Mouse (Mus musculus) CH12.LX (cell line): ENCODE measurements at regions not wholly inside any gene's neighbourhood (a gene's known extent, or its start where the extent isn't known, plus 50 kb on each side); places are given as distances from the start of the nearest gene placed in this dataset.

Source experiments
- CTCF ChIP-seq, 2 experiments: IDR thresholded peaks in 1 of 2; conservative IDR thresholded peaks in 1 of 2; 2 replicates each; pipeline ENCODE4 v1.5.1; 2011 to 2012; ENCODE audit warnings: low read depth in 2 of 2, low read length in 2 of 2, improper control_type of control experiment in 1 of 2, inconsistent platforms in 1 of 2, mild to moderate bottlenecking in 1 of 2, moderate library complexity in 1 of 2
- EP300 ChIP-seq: IDR thresholded peaks from 2 replicates; pipeline ENCODE4 v1.6.1; 2011; ENCODE audit warnings: low read length, improper control_type of control experiment
- GABPA ChIP-seq: IDR thresholded peaks from 2 replicates; pipeline ENCODE4 v1.6.1; 2012; ENCODE audit warnings: low read depth, low read length, improper control_type of control experiment, inconsistent platforms; ENCODE audit not compliant: insufficient replicate concordance
- JUND ChIP-seq: conservative IDR thresholded peaks from 2 replicates; pipeline ENCODE4 v1.6.1; 2011; ENCODE audit warnings: low read depth, low read length, improper control_type of control experiment
- KAT2A ChIP-seq: IDR thresholded peaks from 2 replicates; pipeline ENCODE4 v1.6.1; 2012; ENCODE audit warnings: low read length, improper control_type of control experiment, inconsistent platforms; ENCODE audit not compliant: insufficient replicate concordance
- MAFK ChIP-seq: IDR thresholded peaks from 2 replicates; pipeline ENCODE4 v1.6.1; 2011; ENCODE audit warnings: low read length, improper control_type of control experiment; ENCODE audit not compliant: insufficient replicate concordance
- MAX ChIP-seq: IDR thresholded peaks from 2 replicates; pipeline ENCODE4 v1.6.1; 2011; ENCODE audit warnings: low read length, improper control_type of control experiment
- MXI1 ChIP-seq: IDR thresholded peaks from 2 replicates; pipeline ENCODE4 v1.6.1; 2011; ENCODE audit warnings: mild to moderate bottlenecking, low read depth, low read length, improper control_type of control experiment
- NRF1 ChIP-seq: IDR thresholded peaks from 2 replicates; pipeline ENCODE4 v1.6.1; 2014; ENCODE audit warnings: low read depth, mild to moderate bottlenecking, inconsistent platforms, low read length, improper control_type of control experiment, moderate library complexity

DNA sequence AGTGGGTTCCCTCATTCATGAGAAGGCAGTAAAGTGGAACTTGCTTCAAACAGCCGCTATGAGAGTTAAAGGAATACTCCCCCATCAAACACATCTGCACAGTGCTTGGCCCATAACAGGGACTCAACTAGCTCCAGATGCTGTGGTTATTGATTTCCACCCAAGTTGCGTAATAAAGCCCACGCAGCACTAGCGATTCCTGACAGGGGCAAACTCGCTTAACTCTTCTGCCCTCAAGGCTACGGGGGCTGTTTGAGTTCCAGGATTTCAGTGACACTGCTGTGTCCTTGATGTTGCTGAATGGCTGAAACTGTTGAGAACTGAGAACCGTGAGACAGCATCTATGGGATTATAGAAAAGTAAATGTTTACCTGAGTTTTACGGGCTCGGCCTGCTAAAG is 50.9 kb upstream of the Neo1 start:
- no peak for TF ChIP-seq EP300
- no peak for TF ChIP-seq GABPA
- no peak for TF ChIP-seq JUND
- no peak for TF ChIP-seq MAFK
- TF ChIP-seq KAT2A, result no peak
- TF ChIP-seq CTCF (conservative IDR thresholded peaks at IDR 0.05 in 1 of 2, IDR thresholded peaks at IDR 0.05 in 1 of 2; ENCODE audit: low read depth in 2 of 2, low read length in 2 of 2), result no peak
- TF ChIP-seq MXI1, result no peak
- TF ChIP-seq NRF1, result no peak
- no peak for TF ChIP-seq MAX
